Mouse (Mus musculus) heart, postnatal 0 days (tissue): ENCODE measurements around the gene L3mbtl2. TPM values are rescaled to one million over a fixed set of nuclear protein-coding genes. Genes with fewer than 3 reads are reported as not detected.

Source experiments
- ATAC-seq: fragments of 200-750 bp; cut with Nextera tagmentation; 2 replicates; pipeline ENCODE4 v1.8.0; 2017; ENCODE audit warnings: low read depth, moderate number of reproducible peaks, moderate library complexity; ENCODE audit not compliant: insufficient read depth
- DNase-seq: peaks from one replicate; pipeline ENCODE4 v3.0.0-alpha.2; 2016; ENCODE audit warnings: low spot score
- H3K27ac ChIP-seq: fragments of 300-500 bp; sonication (generic); 2 replicates; pipeline ENCODE4 v1.5.1; 2014; ENCODE audit warnings: low read depth, mild to moderate bottlenecking
- H3K27me3 ChIP-seq: fragments of 300-500 bp; sonication (generic); 2 replicates; pipeline ENCODE4 v1.6.1; 2014; ENCODE audit warnings: low read length, mixed read lengths; ENCODE audit not compliant: control insufficient read depth, insufficient read depth
- H3K36me3 ChIP-seq: fragments of 300-500 bp; sonication (generic); replicated peaks from 2 replicates; pipeline ENCODE4 v1.6.1; 2014; ENCODE audit warnings: low read length, mixed read lengths; ENCODE audit not compliant: control insufficient read depth, insufficient read depth
- H3K4me1 ChIP-seq: fragments of 300-500 bp; sonication (generic); 2 replicates; pipeline ENCODE4 v1.6.1; 2014; ENCODE audit warnings: antibody characterized with exemption; ENCODE audit not compliant: control insufficient read depth, insufficient read depth
- H3K4me2 ChIP-seq: fragments of 300-500 bp; sonication (generic); 2 replicates; pipeline ENCODE4 v1.6.1; 2014; ENCODE audit warnings: low read depth, mild to moderate bottlenecking, low read length, moderate library complexity
- H3K4me3 ChIP-seq: fragments of 300-500 bp; sonication (generic); 2 replicates; pipeline ENCODE4 v1.5.1; 2014; ENCODE audit warnings: low read depth, low read length
- H3K9ac ChIP-seq: fragments of 300-500 bp; sonication (generic); replicated peaks from 2 replicates; pipeline ENCODE4 v1.6.1; 2014; ENCODE audit warnings: low read depth, low read length, mixed read lengths
- H3K9me3 ChIP-seq: fragments of 300-500 bp; sonication (generic); replicated peaks from 2 replicates; pipeline ENCODE4 v1.6.1; 2016; ENCODE audit warnings: low read length; ENCODE audit not compliant: control insufficient read depth
- CTCF ChIP-seq: IDR thresholded peaks from 2 replicates; pipeline ENCODE4 v1.5.1; 2016; ENCODE audit warnings: antibody characterized with exemption, control low read depth, low read depth
- EP300 ChIP-seq: IDR thresholded peaks from 2 replicates; pipeline ENCODE4 v1.6.1; 2016; ENCODE audit warnings: antibody characterized with exemption, low read depth
- WGBS: fragments of 180-500 bp; shearing (Covaris S2); extraction: QIAGEN DNeasy Blood & Tissue Kit; methylation state at CpG from one replicate; pipeline ENCODE4 v1.1.7; 2014; 5-methylcytosine and 5-hydroxymethylcytosine counted together
- polyA plus RNA-seq: library from polyadenylated mRNA; unstranded; fragments of >200 nt; fragmentation: Nextera tagmentation; extraction: Ambion mirVana; gene quantifications from 2 replicates; pipeline ENCODE4 v1.2.1, GENCODE M21; 2015
- total RNA-seq: library from RNA; depleted of rRNA; stranded (reverse); fragments of >200 nt; gene quantifications from 2 replicates; pipeline ENCODE4 v1.2.3, GENCODE M21; 2014; ENCODE audit warnings: low replicate concordance; rRNA removed

L3mbtl2 gene
- total and polyA plus RNA-seq, 2 experiments from 2014 or later = 9.3 to 18.6 TPM

- Histone ChIP-seq H3K36me3 (peaks cover 63% of the 10 kb centered on the region), H3K27me3 (no peaks in the 10 kb centered on the region), H3K4me1 (peaks cover 11% of the 10 kb centered on the region), H3K4me2 (no peak overlapping the region), H3K9ac (no peak overlapping the region), H3K9me3 (no peaks in the 10 kb centered on the region), H3K4me3 (no peak overlapping the region), H3K27ac (no peak overlapping the region)
- ATAC-seq (no peak), DNase-seq (no peak)
- TF ChIP-seq EP300 (no peak), CTCF (no peak)
- WGBS = 91% methylated on average over 11 of the region's 11 CpGs
These were observed 60.0 kb downstream of the L3mbtl2 start for GRCm38 (mm10) chr15:81723653-81724052.

GRCm38 (mm10) chr15:81725965-81726364 lies 62.3 kb downstream of the L3mbtl2 start:
- no peak overlapping the region for H3K4me3 ChIP-seq
- DNase-seq (no peak), ATAC-seq (no peak)
- no peaks in the 10 kb centered on the region for H3K27me3 ChIP-seq
- peaks cover 18% of the 10 kb centered on the region for H3K4me1 ChIP-seq
- no peak overlapping the region for H3K4me2 ChIP-seq
- 90% methylated on average over 8 of the region's 8 CpGs for WGBS
- H3K36me3 ChIP-seq = peaks cover 40% of the 10 kb centered on the region
- H3K9ac ChIP-seq = no peak overlapping the region
- H3K27ac ChIP-seq = no peak overlapping the region
- H3K9me3 ChIP-seq = no peaks in the 10 kb centered on the region
- no peak for TF ChIP-seq EP300
- no peak for TF ChIP-seq CTCF

GRCm38 (mm10) chr15:81729241-81729791 lies 65.6 kb downstream of the L3mbtl2 start:
- Histone ChIP-seq H3K4me1 (peaks cover 18% of the 10 kb centered on the region), H3K9ac (peak overlapping the region; percentile 81), H3K27me3 (no peaks in the 10 kb centered on the region), H3K9me3 (no peaks in the 10 kb centered on the region), H3K36me3 (peaks cover 6% of the 10 kb centered on the region; the same call in 1 of the 2 replicates), H3K4me3 (peak overlapping the region; percentile 87), H3K27ac (peak overlapping the region; percentile 76), H3K4me2 (peak overlapping the region; percentile 100)
- under 1% methylated on average over 48 of the region's 49 CpGs for WGBS
- ATAC-seq (peak; percentile 12), DNase-seq (no peak)
- TF ChIP-seq CTCF (no peak), EP300 (no peak)

- Histone ChIP-seq H3K9ac (peak overlapping the region; percentile 81), H3K27me3 (no peaks in the 10 kb centered on the region), H3K4me1 (peaks cover 18% of the 10 kb centered on the region), H3K4me3 (peak overlapping the region; percentile 87), H3K27ac (peak overlapping the region; percentile 76), H3K36me3 (0 out of 2 replicates have a peak, but pooled peaks cover 5% of the 10 kb centered on the region), H3K9me3 (no peaks in the 10 kb centered on the region), H3K4me2 (peak overlapping the region; percentile 100)
- DNase-seq (peak; percentile 100), ATAC-seq (peak; percentile 99)
- TF ChIP-seq CTCF = no peak
- TF ChIP-seq EP300 = peak; percentile 67; the same call in 1 of the 2 replicates
- 5% methylated on average over 41 of the region's 41 CpGs for WGBS
These were observed 66.3 kb downstream of the L3mbtl2 start for GRCm38 (mm10) chr15:81729792-81730635.

GRCm38 (mm10) chr15:81735075-81735474 lies 71.4 kb downstream of the L3mbtl2 start:
- no peaks in the 10 kb centered on the region for H3K4me1 ChIP-seq
- TF ChIP-seq CTCF (no peak), EP300 (no peak)

More at GRCm38 (mm10) chr15:81735075-81735474, 71.4 kb downstream of the L3mbtl2 start:
- DNase-seq (no peak), ATAC-seq (no peak)
- Histone ChIP-seq H3K9me3 (no peaks in the 10 kb centered on the region), H3K4me2 (no peak overlapping the region), H3K27ac (no peak overlapping the region), H3K9ac (no peak overlapping the region), H3K4me3 (no peak overlapping the region), H3K36me3 (no peaks in the 10 kb centered on the region), H3K27me3 (no peaks in the 10 kb centered on the region)
- WGBS = 47% methylated on average over 3 of the region's 3 CpGs

Other genes starting within 250 kb of the L3mbtl2 start
- gene Rbx1, start 197.6 kb upstream of the L3mbtl2 start, total RNA-seq = 59.6 and 131 TPM in 2 replicates
- 445 and 462 TPM in 2 replicates for gene Rbx1, start 197.6 kb upstream of the L3mbtl2 start, polyA plus RNA-seq
- gene Ep300, start 78.5 kb upstream of the L3mbtl2 start, total RNA-seq = 24.3 and 38.5 TPM in 2 replicates
- 4.0 and 5.6 TPM in 2 replicates for gene Ep300, start 78.5 kb upstream of the L3mbtl2 start, polyA plus RNA-seq
- 2.3 TPM in 1 of 2 replicates, not detected in the other for gene Chadl, start 33.4 kb downstream of the L3mbtl2 start, total RNA-seq
- 0.74 and 1.2 TPM in 2 replicates for gene Chadl, start 33.4 kb downstream of the L3mbtl2 start, polyA plus RNA-seq
- gene Zc3h7b, start 81.2 kb downstream of the L3mbtl2 start, total RNA-seq = 41.4 and 51.1 TPM in 2 replicates
- 11.6 and 14.3 TPM in 2 replicates for gene Zc3h7b, start 81.2 kb downstream of the L3mbtl2 start, polyA plus RNA-seq
- 50.6 and 87.8 TPM in 2 replicates for gene Rangap1, start 81.6 kb downstream of the L3mbtl2 start, total RNA-seq
- 28.7 and 31.3 TPM in 2 replicates for gene Rangap1, start 81.6 kb downstream of the L3mbtl2 start, polyA plus RNA-seq
- 41.5 and 58.7 TPM in 2 replicates for gene Tef, start 138.5 kb downstream of the L3mbtl2 start, total RNA-seq
- 27.8 and 30.3 TPM in 2 replicates for gene Tef, start 138.5 kb downstream of the L3mbtl2 start, polyA plus RNA-seq
- 19.2 and 75.8 TPM in 2 replicates for gene Tob2, start 194.9 kb downstream of the L3mbtl2 start, total RNA-seq
- 16.0 and 18.2 TPM in 2 replicates for gene Tob2, start 194.9 kb downstream of the L3mbtl2 start, polyA plus RNA-seq
- 26.9 and 31.0 TPM in 2 replicates for gene Phf5a, start 208.0 kb downstream of the L3mbtl2 start, total RNA-seq
- gene Phf5a, start 208.0 kb downstream of the L3mbtl2 start, polyA plus RNA-seq = 60.7 and 65.3 TPM in 2 replicates
- gene Aco2, start 208.4 kb downstream of the L3mbtl2 start, total RNA-seq = 2,020 and 2,039 TPM in 2 replicates
- gene Aco2, start 208.4 kb downstream of the L3mbtl2 start, polyA plus RNA-seq = 1,019 and 1,040 TPM in 2 replicates